Mouse (Mus musculus) G1E-ER4 (cell line): ENCODE data around the gene Rab3gap2. TPM values are rescaled to one million over a fixed set of nuclear protein-coding genes. Genes with fewer than 3 reads are reported as not detected.

ENCODE experiments used
- GATA1 ChIP-seq: IDR thresholded peaks from one replicate; pipeline ENCODE4 v1.8.0; 2012; ENCODE audit warnings: low read length, inconsistent platforms
- polyA plus RNA-seq: library from polyadenylated mRNA; stranded (reverse); fragments of >175 nt; gene quantifications from 2 replicates; pipeline ENCODE4 v1.2.3, GENCODE M21; 2012

Rab3gap2 gene
- polyA plus RNA-seq, 1 experiment, result 7.2 TPM

DNA sequence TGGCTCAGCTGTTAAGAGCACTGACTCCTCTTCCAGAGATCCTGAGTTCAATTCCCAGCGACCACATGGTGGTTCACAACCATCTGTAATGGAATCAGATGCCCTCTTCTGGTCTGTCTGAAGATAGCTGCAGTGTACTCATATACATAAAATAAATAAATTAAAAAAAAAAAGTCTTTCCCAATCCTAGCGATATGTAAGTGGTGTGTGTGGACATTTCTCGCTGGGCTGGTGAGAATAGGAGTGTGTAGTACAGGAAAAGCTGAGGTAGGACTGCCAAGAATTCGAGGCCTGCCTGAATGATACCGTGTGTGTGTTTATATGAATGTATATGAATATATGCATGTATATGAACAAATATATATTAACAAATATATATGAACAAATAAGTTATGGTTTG lies 127.4 kb downstream of the Rab3gap2 start:
- TF ChIP-seq GATA1, result no peak

DNA sequence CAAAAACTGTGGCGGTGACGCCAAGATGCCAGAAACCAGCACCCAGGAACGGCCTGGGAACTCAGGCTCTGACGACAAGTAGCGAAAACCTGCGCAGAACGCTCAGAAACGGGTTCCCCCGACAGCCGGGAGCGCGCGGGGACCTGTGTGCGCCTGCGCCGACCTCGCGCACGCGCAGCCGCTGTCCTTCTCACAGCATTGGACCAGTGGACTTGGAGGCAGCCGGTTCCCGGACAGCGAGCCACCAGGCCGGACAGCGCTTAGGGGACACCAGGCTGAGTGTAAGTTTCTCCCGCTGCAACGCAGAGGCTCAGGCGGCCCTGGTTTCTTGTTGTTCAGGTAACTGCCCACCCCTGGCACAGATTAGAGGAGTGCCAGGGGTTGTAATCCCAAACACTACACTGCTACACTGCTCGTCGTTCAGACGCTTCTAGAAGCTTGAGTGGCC lies 128.1 kb downstream of the Rab3gap2 start, which contains the start of gene Bpnt1:
TSS of gene Bpnt1 (plus strand) at position 167 of the 448 bp plus-strand sequence.
- TF ChIP-seq GATA1, result no peak

DNA sequence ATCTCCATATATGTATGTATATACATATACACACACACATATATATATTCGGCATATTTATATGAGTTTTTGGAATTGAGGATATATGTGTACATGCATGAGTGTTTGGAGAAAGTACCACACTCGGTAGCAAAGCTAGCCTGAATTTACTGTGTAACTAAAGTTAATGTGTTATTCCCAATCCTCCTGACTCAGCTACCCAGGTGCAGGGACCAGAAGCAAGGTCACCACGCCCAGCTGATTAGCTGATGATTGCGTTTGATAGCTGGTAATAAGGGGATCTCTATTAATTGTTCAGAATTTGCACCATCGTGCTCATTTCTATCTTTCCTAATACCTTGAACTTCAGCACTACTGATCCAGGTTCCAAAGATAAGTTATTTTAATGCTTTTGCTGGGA lies 129.7 kb downstream of the Rab3gap2 start:
- no peak for TF ChIP-seq GATA1

DNA sequence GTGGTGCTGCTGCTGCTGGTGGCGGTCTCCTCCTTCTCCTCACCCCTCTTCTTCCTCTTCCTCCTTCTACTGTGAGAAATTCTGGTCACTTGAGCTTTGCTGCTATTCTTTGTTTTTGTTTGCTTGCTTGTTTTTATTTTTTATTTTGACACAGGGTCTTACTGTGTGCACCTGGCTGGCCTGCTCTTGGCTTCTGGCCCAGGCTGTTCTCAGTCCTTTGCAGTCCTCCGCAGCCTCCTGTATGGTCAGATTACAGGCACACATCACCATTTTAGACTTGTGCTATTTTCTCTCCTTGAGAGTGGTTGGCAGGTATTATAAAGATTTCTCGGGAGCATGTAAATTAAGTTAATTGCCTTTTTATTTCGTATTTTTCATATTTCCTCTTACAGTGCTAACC lies 130.2 kb downstream of the Rab3gap2 start:
- TF ChIP-seq GATA1, result no peak

DNA sequence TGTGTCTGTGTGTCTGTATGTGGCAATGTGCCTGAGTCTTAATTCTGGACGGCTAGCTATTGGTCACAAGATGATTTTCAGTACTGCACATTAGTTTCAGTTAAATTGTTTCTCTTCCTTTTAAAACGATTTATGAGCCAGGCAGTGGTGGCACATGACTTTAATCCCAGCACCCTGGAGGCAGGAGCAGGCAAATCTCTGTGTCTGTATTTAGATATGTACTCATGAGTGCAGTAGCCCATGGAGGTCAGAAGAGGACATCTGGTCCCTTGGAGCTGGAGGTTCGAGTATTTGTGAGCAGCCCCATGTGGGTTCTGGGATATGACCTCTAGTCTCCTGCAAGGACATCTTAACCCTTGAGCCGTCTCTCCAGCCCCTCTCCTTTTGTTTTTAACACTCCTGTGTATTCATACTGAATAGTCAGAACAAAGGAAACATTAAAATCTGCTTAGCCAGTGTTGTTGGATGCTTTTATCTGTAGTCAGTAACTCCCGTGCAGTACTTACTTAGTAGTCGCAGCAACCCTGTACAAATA lies 131.4 kb downstream of the Rab3gap2 start:
- TF ChIP-seq GATA1, result no peak

Other genes starting within 250 kb of the Rab3gap2 start
- gene Mark1, start 204.5 kb upstream of the Rab3gap2 start, polyA plus RNA-seq, result not detected in 2 replicates
- gene Iars2, start 125.3 kb downstream of the Rab3gap2 start, polyA plus RNA-seq, result 10.0 and 14.0 TPM in 2 replicates
- gene Bpnt1, start 128.0 kb downstream of the Rab3gap2 start, polyA plus RNA-seq, result 4.0 and 8.7 TPM in 2 replicates
- gene Eprs, start 158.9 kb downstream of the Rab3gap2 start, polyA plus RNA-seq, result 10.7 and 12.2 TPM in 2 replicates